Mouse (Mus musculus) liver, adult 2 months (tissue): ENCODE results near the gene Adam30.

Experiments
- CTCF ChIP-seq: fragments of 200-500 bp; IDR thresholded peaks from 2 replicates; pipeline ENCODE4 v1.5.1; 2011; ENCODE audit warnings: low read depth, low read length, control low read depth
- POLR2A ChIP-seq: fragments of 200-500 bp; IDR thresholded peaks from 2 replicates; pipeline ENCODE4 v1.6.1; 2011; ENCODE audit warnings: low read length, control low read depth; ENCODE audit not compliant: insufficient read depth; ENCODE audit errors: extremely low read depth

- TF ChIP-seq CTCF (no peak), POLR2A (no peak)
Observed at GRCm38 (mm10) chr3:98147706-98148105, 12.7 kb upstream of the Adam30 start.
